Mouse (Mus musculus): ENCODE results near the gene Tcaim. TPM values are rescaled to one million over a fixed set of nuclear protein-coding genes. Genes with fewer than 3 reads are reported as not detected.
"Not testable (repeated sequence)": the region's sequence is repeated elsewhere in the genome, so short reads cannot be mapped to it uniquely, and the experiment has no call there.

Tcaim gene
- polyA plus RNA-seq, 1 experiment from 2014 or later: 6.1 TPM

- Histone ChIP-seq H3K4me2 (ENCODE audit: low read depth, low read length) (peak overlapping the region; percentile 8; the same call in 1 of the 2 replicates), H3K9me3 (ENCODE audit: control insufficient read depth, low read length) (no peaks in the 10 kb centered on the region), H3K4me3 (ENCODE audit: low read depth, low read length) (no peak overlapping the region), H3K27me3 (replicated peaks; ENCODE audit: control insufficient read depth, insufficient read depth, low read length) (no peaks in the 10 kb centered on the region), H3K36me3 (ENCODE audit: control insufficient read depth, insufficient read depth, low read length) (peaks cover 17% of the 10 kb centered on the region), H3K27ac (replicated peaks; ENCODE audit: low read depth, low read length) (peak overlapping the region; percentile 70), H3K4me1 (ENCODE audit: control insufficient read depth, insufficient read depth, low read length) (peaks cover 13% of the 10 kb centered on the region), H3K9ac (ENCODE audit: low read depth, low read length) (no peak overlapping the region)
- DNase-seq (ENCODE audit: low spot score): peak; percentile 79
- ATAC-seq (ENCODE audit: low read depth): peak; percentile 56
- WGBS: 26% methylated on average over 15 of the region's 16 CpGs
These were observed 32.3 kb downstream of the Tcaim start for GRCm38 (mm10) chr9:122837680-122838079.

- Histone ChIP-seq H3K27ac (replicated peaks; ENCODE audit: low read depth, low read length) (no peak within 1 kb of the TSS), H3K9ac (ENCODE audit: low read depth, low read length) (no peak within 1 kb of the TSS), H3K4me1 (ENCODE audit: control insufficient read depth, insufficient read depth, low read length) (no peaks in the 10 kb centered on the region), H3K27me3 (replicated peaks; ENCODE audit: control insufficient read depth, insufficient read depth, low read length) (no peaks in the 10 kb centered on the region), H3K4me2 (ENCODE audit: low read depth, low read length) (no peak within 1 kb of the TSS), H3K9me3 (ENCODE audit: control insufficient read depth, low read length) (peaks cover 6% of the 10 kb centered on the region), H3K4me3 (ENCODE audit: low read depth, low read length) (no peak within 1 kb of the TSS), H3K36me3 (ENCODE audit: control insufficient read depth, insufficient read depth, low read length) (peaks cover 6% of the 10 kb centered on the region; the same call in 1 of the 2 replicates)
- WGBS: 89% methylated on average over 3 of the region's 3 CpGs
- no peak for DNase-seq (ENCODE audit: low spot score)
- ATAC-seq (ENCODE audit: low read depth): no peak
These were observed 38.4 kb downstream of the Tcaim start, which contains the start of gene Gm35549 for GRCm38 (mm10) chr9:122843760-122844159. Gm35549 (minus strand) TSS chr9:122844035.

DNA sequence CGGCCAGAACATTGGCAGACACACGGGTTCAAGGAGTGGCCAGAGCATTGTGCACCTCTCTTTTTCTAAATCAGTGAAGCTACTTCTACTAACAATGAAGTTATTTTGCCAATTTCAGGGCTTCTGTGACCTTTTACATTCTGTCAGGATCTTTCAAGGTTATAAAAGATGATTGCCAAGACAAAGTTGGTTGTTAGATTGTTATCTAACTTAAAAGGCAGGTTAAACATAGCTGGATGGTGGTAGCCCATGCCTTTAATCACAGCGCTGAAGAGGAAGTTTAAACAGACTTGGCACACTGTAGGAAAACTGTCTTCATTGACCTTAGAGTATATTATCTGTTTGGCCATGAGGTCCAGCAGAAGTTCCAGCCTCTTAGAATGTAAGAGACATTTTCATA is 40.3 kb downstream of the Tcaim start:
- WGBS: 78% methylated on average over 3 of the region's 3 CpGs
- Histone ChIP-seq H3K4me3 (ENCODE audit: low read depth, low read length) (no peak overlapping the region), H3K4me1 (ENCODE audit: control insufficient read depth, insufficient read depth, low read length) (no peaks in the 10 kb centered on the region), H3K9me3 (ENCODE audit: control insufficient read depth, low read length) (peaks cover 17% of the 10 kb centered on the region), H3K27me3 (replicated peaks; ENCODE audit: control insufficient read depth, insufficient read depth, low read length) (no peaks in the 10 kb centered on the region), H3K27ac (replicated peaks; ENCODE audit: low read depth, low read length) (no peak overlapping the region), H3K9ac (ENCODE audit: low read depth, low read length) (no peak overlapping the region), H3K36me3 (ENCODE audit: control insufficient read depth, insufficient read depth, low read length) (peaks cover 25% of the 10 kb centered on the region), H3K4me2 (ENCODE audit: low read depth, low read length) (no peak overlapping the region)
- DNase-seq (ENCODE audit: low spot score) (no peak), ATAC-seq (ENCODE audit: low read depth) (no peak)

- ATAC-seq (ENCODE audit: low read depth): peak; percentile 60
- Histone ChIP-seq H3K4me3 (ENCODE audit: low read depth, low read length) (no peak overlapping the region), H3K4me1 (ENCODE audit: control insufficient read depth, insufficient read depth, low read length) (no peaks in the 10 kb centered on the region), H3K9ac (ENCODE audit: low read depth, low read length) (no peak overlapping the region), H3K4me2 (ENCODE audit: low read depth, low read length) (no peak overlapping the region), H3K27ac (replicated peaks; ENCODE audit: low read depth, low read length) (no peak overlapping the region), H3K36me3 (ENCODE audit: control insufficient read depth, insufficient read depth, low read length) (peaks cover 30% of the 10 kb centered on the region), H3K27me3 (replicated peaks; ENCODE audit: control insufficient read depth, insufficient read depth, low read length) (no peaks in the 10 kb centered on the region), H3K9me3 (ENCODE audit: control insufficient read depth, low read length) (peaks cover 18% of the 10 kb centered on the region)
- peak; percentile 73 for DNase-seq (ENCODE audit: low spot score)
These were observed 40.8 kb downstream of the Tcaim start for GRCm38 (mm10) chr9:122846156-122846555.

- not testable (repeated sequence) for DNase-seq (ENCODE audit: low spot score); H3K4me2 ChIP-seq (ENCODE audit: low read depth, low read length); ATAC-seq (ENCODE audit: low read depth); H3K27me3 ChIP-seq (replicated peaks; ENCODE audit: control insufficient read depth, insufficient read depth, low read length); H3K27ac ChIP-seq (replicated peaks; ENCODE audit: low read depth, low read length); H3K4me3 ChIP-seq (ENCODE audit: low read depth, low read length); H3K9ac ChIP-seq (ENCODE audit: low read depth, low read length); H3K4me1 ChIP-seq (ENCODE audit: control insufficient read depth, insufficient read depth, low read length)
- peaks cover 18% of the 10 kb centered on the region for H3K9me3 ChIP-seq (ENCODE audit: control insufficient read depth, low read length)
- WGBS: 86% methylated on average over 5 of the region's 8 CpGs
- peaks cover 47% of the 10 kb centered on the region for H3K36me3 ChIP-seq (ENCODE audit: control insufficient read depth, insufficient read depth, low read length)
These were observed 42.5 kb downstream of the Tcaim start for GRCm38 (mm10) chr9:122847811-122848311.

DNA sequence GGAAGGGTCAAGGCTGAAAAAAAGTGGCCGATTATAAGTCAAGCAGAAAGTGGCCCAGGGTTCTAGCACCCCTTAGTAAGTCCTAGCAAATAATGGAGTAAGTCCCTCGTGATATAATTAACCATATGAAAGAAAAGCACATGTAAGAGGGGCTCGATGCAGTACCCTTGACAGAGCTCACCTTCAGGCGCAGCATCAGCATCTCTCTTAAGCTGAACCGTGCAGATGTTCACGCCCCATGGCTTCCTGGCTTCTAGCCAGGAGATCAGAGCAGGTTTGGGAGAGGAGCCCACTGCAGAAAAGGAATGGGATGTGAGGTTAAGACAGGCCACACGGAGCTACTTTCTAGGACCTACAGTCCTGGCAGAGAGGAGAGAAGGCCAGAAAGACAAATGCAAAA is 49.2 kb downstream of the Tcaim start:
- 91% methylated on average over 7 of the region's 7 CpGs for WGBS
- DNase-seq (ENCODE audit: low spot score) (no peak), ATAC-seq (ENCODE audit: low read depth) (no peak)
- Histone ChIP-seq H3K27me3 (replicated peaks; ENCODE audit: control insufficient read depth, insufficient read depth, low read length) (no peaks in the 10 kb centered on the region), H3K4me3 (ENCODE audit: low read depth, low read length) (no peak overlapping the region), H3K9me3 (ENCODE audit: control insufficient read depth, low read length) (peaks cover 18% of the 10 kb centered on the region; the same call in 1 of the 2 replicates), H3K9ac (ENCODE audit: low read depth, low read length) (no peak overlapping the region), H3K36me3 (ENCODE audit: control insufficient read depth, insufficient read depth, low read length) (peaks cover 96% of the 10 kb centered on the region), H3K27ac (replicated peaks; ENCODE audit: low read depth, low read length) (no peak overlapping the region), H3K4me2 (ENCODE audit: low read depth, low read length) (no peak overlapping the region), H3K4me1 (ENCODE audit: control insufficient read depth, insufficient read depth, low read length) (no peaks in the 10 kb centered on the region)

GRCm38 (mm10) chr9:122855141-122855540 is 49.8 kb downstream of the Tcaim start:
- 100% methylated on average over 1 of the region's 7 CpGs for WGBS
- H3K36me3 ChIP-seq (ENCODE audit: control insufficient read depth, insufficient read depth, low read length): peaks cover 96% of the 10 kb centered on the region
- ATAC-seq (ENCODE audit: low read depth); H3K27ac ChIP-seq (replicated peaks; ENCODE audit: low read depth, low read length); H3K4me2 ChIP-seq (ENCODE audit: low read depth, low read length); H3K27me3 ChIP-seq (replicated peaks; ENCODE audit: control insufficient read depth, insufficient read depth, low read length); H3K4me1 ChIP-seq (ENCODE audit: control insufficient read depth, insufficient read depth, low read length); H3K9ac ChIP-seq (ENCODE audit: low read depth, low read length); DNase-seq (ENCODE audit: low spot score); H3K4me3 ChIP-seq (ENCODE audit: low read depth, low read length): not testable (repeated sequence)
- H3K9me3 ChIP-seq (ENCODE audit: control insufficient read depth, low read length): peaks cover 23% of the 10 kb centered on the region

- Histone ChIP-seq H3K36me3 (ENCODE audit: control insufficient read depth, insufficient read depth, low read length) (peaks cover 96% of the 10 kb centered on the region), H3K9me3 (ENCODE audit: control insufficient read depth, low read length) (peaks cover 25% of the 10 kb centered on the region), H3K4me1 (ENCODE audit: control insufficient read depth, insufficient read depth, low read length) (no peaks in the 10 kb centered on the region), H3K9ac (ENCODE audit: low read depth, low read length) (no peak overlapping the region), H3K4me2 (ENCODE audit: low read depth, low read length) (no peak overlapping the region), H3K4me3 (ENCODE audit: low read depth, low read length) (no peak overlapping the region), H3K27me3 (replicated peaks; ENCODE audit: control insufficient read depth, insufficient read depth, low read length) (no peaks in the 10 kb centered on the region), H3K27ac (replicated peaks; ENCODE audit: low read depth, low read length) (no peak overlapping the region)
- ATAC-seq (ENCODE audit: low read depth) (no peak), DNase-seq (ENCODE audit: low spot score) (no peak)
- 91% methylated on average over 4 of the region's 4 CpGs for WGBS
These were observed 50.3 kb downstream of the Tcaim start for GRCm38 (mm10) chr9:122855617-122856016.

GRCm38 (mm10) chr9:122856716-122857115 is 51.4 kb downstream of the Tcaim start:
- Histone ChIP-seq H3K27me3 (replicated peaks; ENCODE audit: control insufficient read depth, insufficient read depth, low read length) (no peaks in the 10 kb centered on the region), H3K4me3 (ENCODE audit: low read depth, low read length) (no peak overlapping the region), H3K36me3 (ENCODE audit: control insufficient read depth, insufficient read depth, low read length) (peaks cover 96% of the 10 kb centered on the region), H3K4me1 (ENCODE audit: control insufficient read depth, insufficient read depth, low read length) (no peaks in the 10 kb centered on the region), H3K9me3 (ENCODE audit: control insufficient read depth, low read length) (peaks cover 30% of the 10 kb centered on the region), H3K27ac (replicated peaks; ENCODE audit: low read depth, low read length) (no peak overlapping the region), H3K9ac (ENCODE audit: low read depth, low read length) (no peak overlapping the region), H3K4me2 (ENCODE audit: low read depth, low read length) (no peak overlapping the region)
- ATAC-seq (ENCODE audit: low read depth): no peak
- DNase-seq (ENCODE audit: low spot score): no peak
- WGBS: 94% methylated on average over 3 of the region's 3 CpGs

Measured in embryonic facial prominence, embryonic 14.5 days (tissue).